Mouse (Mus musculus) erythroblast, embryonic 14.5 days (primary cell): ENCODE results near the gene Acad10. TPM values are rescaled to one million over a fixed set of nuclear protein-coding genes. Genes with fewer than 3 reads are reported as not detected.

Experiments used
- H3K27me3 ChIP-seq: 2 replicates; pipeline ENCODE4 v1.6.1; 2012; ENCODE audit warnings: inconsistent platforms; ENCODE audit not compliant: control insufficient read depth
- H3K36me3 ChIP-seq: 2 replicates; pipeline ENCODE4 v1.6.1; 2012; ENCODE audit warnings: mild to moderate bottlenecking, inconsistent platforms; ENCODE audit not compliant: control insufficient read depth
- H3K4me1 ChIP-seq: 2 replicates; pipeline ENCODE4 v1.6.1; 2012; ENCODE audit warnings: inconsistent platforms; ENCODE audit not compliant: control insufficient read depth
- H3K4me3 ChIP-seq: replicated peaks from 2 replicates; pipeline ENCODE3; 2012; ENCODE audit warnings: moderate library complexity, mild to moderate bottlenecking, inconsistent platforms
- H3K9me3 ChIP-seq: 2 replicates; pipeline ENCODE4 v1.6.1; 2012; ENCODE audit warnings: low read length, inconsistent platforms, mixed read lengths; ENCODE audit not compliant: control insufficient read depth
- GATA1 ChIP-seq: IDR thresholded peaks from 2 replicates; pipeline ENCODE4 v1.6.1; 2012; ENCODE audit warnings: low read length, inconsistent platforms, mixed read lengths
- TAL1 ChIP-seq: IDR thresholded peaks from 3 replicates; pipeline ENCODE4 v1.6.1; 2012; ENCODE audit warnings: low read length, inconsistent platforms, mixed read lengths
- polyA plus RNA-seq: library from polyadenylated mRNA; stranded (reverse); fragments of >175 nt; gene quantifications from 2 replicates; pipeline ENCODE4 v1.2.3, GENCODE M21; 2012

The Acad10 gene
- polyA plus RNA-seq, 1 experiment: 0.05 TPM

- H3K4me3 ChIP-seq: peak overlapping the region; percentile 83
- H3K9me3 ChIP-seq: no peaks in the 10 kb centered on the region
- peaks cover 57% of the 10 kb centered on the region for H3K4me1 ChIP-seq
- peaks cover 20% of the 10 kb centered on the region for H3K27me3 ChIP-seq
- TF ChIP-seq TAL1 (no peak), GATA1 (no peak)
- no peaks in the 10 kb centered on the region; the same call in 1 of the 2 replicates for H3K36me3 ChIP-seq
Measured at GRCm38 (mm10) chr5:121592816-121593407, 67.4 kb downstream of the Acad10 start.

DNA sequence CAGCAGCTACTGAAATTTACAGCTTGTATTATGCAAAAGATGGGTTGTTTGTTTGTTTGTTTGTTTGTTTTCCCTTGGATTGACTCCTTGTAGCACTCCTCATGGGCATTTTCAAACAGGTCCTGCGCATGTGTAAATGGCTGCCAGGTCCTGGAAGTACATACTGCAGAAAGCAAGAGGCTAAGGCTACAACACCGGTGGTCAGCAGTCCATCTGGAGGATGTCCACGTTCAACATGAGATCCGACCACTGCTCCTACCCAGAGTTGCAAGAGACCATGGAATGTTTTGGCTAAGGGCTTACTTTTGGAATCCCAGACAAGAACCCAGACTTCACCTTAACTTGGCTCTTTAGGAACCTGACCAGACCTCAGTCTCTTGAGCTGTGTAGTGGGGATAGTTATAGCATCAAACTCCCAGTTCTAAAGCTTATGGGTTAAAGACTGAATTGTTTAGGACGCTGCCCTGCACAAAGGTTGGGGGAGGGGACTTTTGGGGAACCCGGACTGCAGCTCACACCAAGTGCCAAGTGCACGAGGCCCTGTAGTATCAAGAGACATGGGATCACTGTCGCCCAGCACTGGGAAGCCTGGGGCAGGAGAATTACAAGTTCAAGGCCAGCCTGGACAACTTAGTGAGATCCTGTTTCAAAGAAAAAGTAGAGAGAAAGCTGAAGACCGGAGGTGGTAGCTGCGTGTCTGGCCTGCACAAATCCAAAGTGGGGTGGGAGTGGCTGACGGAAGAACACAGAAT lies 68.1 kb downstream of the Acad10 start:
- Histone ChIP-seq H3K36me3 (no peaks in the 10 kb centered on the region; the same call in 1 of the 2 replicates), H3K4me3 (peak overlapping the region; percentile 83), H3K4me1 (peaks cover 53% of the 10 kb centered on the region), H3K27me3 (peaks cover 17% of the 10 kb centered on the region), H3K9me3 (no peaks in the 10 kb centered on the region)
- no peak for TF ChIP-seq TAL1
- no peak for TF ChIP-seq GATA1

- TF ChIP-seq GATA1 (no peak), TAL1 (no peak)
- H3K4me1 ChIP-seq: peaks cover 58% of the 10 kb centered on the region
- H3K4me3 ChIP-seq: no peak overlapping the region
- peaks cover 10% of the 10 kb centered on the region for H3K27me3 ChIP-seq
- H3K9me3 ChIP-seq: no peaks in the 10 kb centered on the region
- H3K36me3 ChIP-seq: no peaks in the 10 kb centered on the region; the same call in 1 of the 2 replicates
Measured at GRCm38 (mm10) chr5:121591417-121592063, 68.8 kb downstream of the Acad10 start.

- H3K9me3 ChIP-seq: no peaks in the 10 kb centered on the region
- no peak for TF ChIP-seq TAL1
- TF ChIP-seq GATA1: no peak
- no peaks in the 10 kb centered on the region for H3K27me3 ChIP-seq
- no peak overlapping the region for H3K4me3 ChIP-seq
- H3K4me1 ChIP-seq: peaks cover 53% of the 10 kb centered on the region
- H3K36me3 ChIP-seq: no peaks in the 10 kb centered on the region; the same call in 1 of the 2 replicates
Measured at GRCm38 (mm10) chr5:121589928-121590327, 70.4 kb downstream of the Acad10 start.

DNA sequence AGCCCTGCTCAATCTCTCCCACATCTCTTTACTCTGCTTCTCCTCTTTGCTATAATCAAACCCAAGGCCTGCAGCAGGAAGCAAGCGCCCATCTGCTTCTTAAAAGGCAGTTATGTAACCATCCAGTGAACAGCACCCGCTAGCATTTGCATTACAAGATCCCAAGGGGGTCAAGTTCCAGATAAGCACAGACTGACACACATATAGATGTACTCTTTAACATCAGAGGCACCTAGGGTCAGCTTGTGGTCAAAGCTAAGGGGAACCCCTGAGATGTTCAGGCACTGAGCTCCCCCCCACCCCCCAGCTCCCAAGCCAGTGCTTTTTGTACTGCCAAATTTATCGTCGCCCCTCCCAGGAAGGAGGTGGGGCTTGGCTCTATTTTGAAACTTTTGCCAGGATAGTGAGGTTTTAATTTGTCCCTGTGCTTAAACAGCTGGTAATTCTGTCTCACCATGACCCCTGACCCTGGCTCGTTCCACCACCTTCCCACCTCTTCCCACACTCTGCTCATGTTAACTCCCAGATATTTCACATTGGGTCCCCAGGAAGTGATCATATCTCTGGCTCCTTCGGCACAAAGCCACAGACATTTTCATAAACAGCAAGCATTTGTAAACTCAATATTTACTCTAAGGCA lies 73.8 kb downstream of the Acad10 start:
- Histone ChIP-seq H3K4me1 (peaks cover 30% of the 10 kb centered on the region), H3K36me3 (no peaks in the 10 kb centered on the region; the same call in 1 of the 2 replicates), H3K4me3 (peak overlapping the region; percentile 26), H3K9me3 (no peaks in the 10 kb centered on the region), H3K27me3 (no peaks in the 10 kb centered on the region)
- TF ChIP-seq GATA1: no peak
- no peak for TF ChIP-seq TAL1

DNA sequence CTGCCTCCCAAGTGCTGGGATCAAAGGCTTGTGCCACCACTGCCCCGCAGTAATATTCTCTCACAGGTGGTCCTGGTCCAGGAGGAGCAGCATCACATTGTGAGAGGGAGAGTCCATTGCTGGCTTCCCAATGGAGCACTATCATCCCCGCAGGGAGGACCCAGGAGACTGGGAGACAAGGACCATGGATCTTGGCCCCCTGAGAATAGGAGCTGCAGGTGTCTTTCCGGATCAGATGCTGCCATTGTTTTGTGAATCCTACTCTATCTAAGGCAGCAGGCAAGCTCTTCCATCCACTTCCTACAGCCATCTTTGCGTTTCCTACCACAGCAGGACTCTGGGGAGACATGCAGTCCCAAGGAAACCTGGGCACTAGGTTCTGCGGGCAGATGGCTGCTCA lies 74.6 kb downstream of the Acad10 start:
- no peak overlapping the region for H3K4me3 ChIP-seq
- TF ChIP-seq TAL1 (no peak), GATA1 (no peak)
- no peaks in the 10 kb centered on the region; the same call in 1 of the 2 replicates for H3K36me3 ChIP-seq
- H3K9me3 ChIP-seq: no peaks in the 10 kb centered on the region
- H3K4me1 ChIP-seq: peaks cover 26% of the 10 kb centered on the region
- H3K27me3 ChIP-seq: no peaks in the 10 kb centered on the region

- H3K4me1 ChIP-seq: peaks cover 26% of the 10 kb centered on the region
Measured at GRCm38 (mm10) chr5:121585005-121585404, 75.3 kb downstream of the Acad10 start.

GRCm38 (mm10) chr5:121583765-121584501 lies 76.4 kb downstream of the Acad10 start:
- Histone ChIP-seq H3K36me3 (peaks cover 15% of the 10 kb centered on the region), H3K4me1 (peaks cover 26% of the 10 kb centered on the region), H3K9me3 (no peaks in the 10 kb centered on the region), H3K27me3 (no peaks in the 10 kb centered on the region), H3K4me3 (no peak overlapping the region)
- TF ChIP-seq GATA1: no peak
- no peak for TF ChIP-seq TAL1

More at GRCm38 (mm10) chr5:121585005-121585404, 75.3 kb downstream of the Acad10 start:
- no peak for TF ChIP-seq GATA1
- TF ChIP-seq TAL1: no peak
- H3K27me3 ChIP-seq: no peaks in the 10 kb centered on the region
- no peaks in the 10 kb centered on the region for H3K9me3 ChIP-seq
- peaks cover 4% of the 10 kb centered on the region; the same call in 1 of the 2 replicates for H3K36me3 ChIP-seq
- H3K4me3 ChIP-seq: no peak overlapping the region
